Mouse (Mus musculus) midbrain, postnatal 0 days (tissue): ENCODE results near the gene Map4k1. TPM values are rescaled to one million over a fixed set of nuclear protein-coding genes. Genes with fewer than 3 reads are reported as not detected.

Experiments
- ATAC-seq: fragments of 200-750 bp; cut with Nextera tagmentation; 2 replicates; pipeline ENCODE4 v1.8.0; 2017; ENCODE audit warnings: moderate number of reproducible peaks, mild to moderate bottlenecking, moderate TSS enrichment, moderate library complexity; ENCODE audit not compliant: low FRiP score
- DNase-seq: peaks from one replicate; pipeline ENCODE4 v3.0.0-alpha.2; 2015; ENCODE audit warnings: low spot score
- H3K27ac ChIP-seq: fragments of 300-500 bp; sonication (generic); 2 replicates; pipeline ENCODE4 v1.5.1; 2014; ENCODE audit warnings: low read depth, mild to moderate bottlenecking, low read length, mixed read lengths
- H3K27me3 ChIP-seq: fragments of 300-500 bp; sonication (generic); 2 replicates; pipeline ENCODE4 v1.6.1; 2014; ENCODE audit warnings: low read length, control low read depth, mixed read lengths; ENCODE audit not compliant: insufficient read depth
- H3K36me3 ChIP-seq: fragments of 300-500 bp; sonication (generic); 2 replicates; pipeline ENCODE4 v1.6.1; 2014; ENCODE audit warnings: low read length, control low read depth, mixed read lengths; ENCODE audit not compliant: insufficient read depth
- H3K4me1 ChIP-seq: fragments of 300-500 bp; sonication (generic); 2 replicates; pipeline ENCODE4 v1.6.1; 2014; ENCODE audit warnings: mild to moderate bottlenecking, control low read depth, antibody characterized with exemption, low read length, mixed read lengths; ENCODE audit not compliant: insufficient read depth
- H3K4me2 ChIP-seq: fragments of 300-500 bp; sonication (generic); 2 replicates; pipeline ENCODE4 v1.6.1; 2014; ENCODE audit warnings: low read depth, mild to moderate bottlenecking, low read length, mixed read lengths; ENCODE audit not compliant: poor library complexity, severe bottlenecking
- H3K4me3 ChIP-seq: fragments of 300-500 bp; sonication (generic); 2 replicates; pipeline ENCODE4 v1.5.1; 2014; ENCODE audit warnings: low read depth, mild to moderate bottlenecking, low read length, moderate library complexity
- H3K9ac ChIP-seq: fragments of 300-500 bp; sonication (generic); replicated peaks from 2 replicates; pipeline ENCODE4 v1.6.1; 2014; ENCODE audit warnings: mild to moderate bottlenecking, low read length, moderate library complexity, mixed read lengths; ENCODE audit not compliant: poor library complexity, severe bottlenecking
- H3K9me3 ChIP-seq: fragments of 300-500 bp; sonication (generic); 2 replicates; pipeline ENCODE4 v1.6.1; 2016; ENCODE audit warnings: low read length, control low read depth
- CTCF ChIP-seq: IDR thresholded peaks from 2 replicates; pipeline ENCODE4 v1.5.1; 2016; ENCODE audit warnings: antibody characterized with exemption, mild to moderate bottlenecking
- WGBS: fragments of 180-500 bp; shearing (Covaris S2); extraction: QIAGEN DNeasy Blood & Tissue Kit; methylation state at CpG from one replicate; pipeline ENCODE4 v1.1.7; 2014; 5-methylcytosine and 5-hydroxymethylcytosine counted together
- polyA plus RNA-seq: library from polyadenylated mRNA; unstranded; fragments of >200 nt; fragmentation: Nextera tagmentation; extraction: Ambion mirVana; gene quantifications from 2 replicates; pipeline ENCODE4 v1.2.1, GENCODE M21; 2015
- total RNA-seq: library from RNA; depleted of rRNA; stranded (reverse); fragments of >200 nt; gene quantifications from 2 replicates; pipeline ENCODE4 v1.2.3, GENCODE M21; 2014

The Map4k1 gene
- total and polyA plus RNA-seq, 2 experiments from 2014 or later, result 17.4 to 18.2 TPM

- Histone ChIP-seq H3K4me3 (no peak overlapping the region), H3K9me3 (no peaks in the 10 kb centered on the region), H3K9ac (no peak overlapping the region), H3K27me3 (no peaks in the 10 kb centered on the region), H3K36me3 (peaks cover 36% of the 10 kb centered on the region), H3K27ac (no peak overlapping the region), H3K4me2 (no peak overlapping the region), H3K4me1 (no peaks in the 10 kb centered on the region)
- DNase-seq (no peak), ATAC-seq (no peak)
- TF ChIP-seq CTCF, result no peak
- WGBS, result 95% methylated on average over 9 of the region's 9 CpGs
Observed at GRCm38 (mm10) chr7:28977556-28977955, 4.3 kb upstream of the Map4k1 start.

GRCm38 (mm10) chr7:28982274-28983013 lies 594 bp downstream of the Map4k1 start:
- Histone ChIP-seq H3K9ac (peak overlapping the region; percentile 34; the same call in 1 of the 2 replicates), H3K9me3 (no peaks in the 10 kb centered on the region), H3K27ac (peak overlapping the region; percentile 76), H3K27me3 (no peaks in the 10 kb centered on the region), H3K4me1 (no peaks in the 10 kb centered on the region), H3K4me3 (peak overlapping the region; percentile 74), H3K36me3 (peaks cover 14% of the 10 kb centered on the region), H3K4me2 (peak overlapping the region; percentile 86)
- DNase-seq (no peak), ATAC-seq (peak; percentile 44)
- WGBS, result 16% methylated on average over 19 of the region's 19 CpGs
- no peak for TF ChIP-seq CTCF

- 76% methylated on average over 11 of the region's 11 CpGs for WGBS
- Histone ChIP-seq H3K27me3 (no peaks in the 10 kb centered on the region), H3K9ac (no peak overlapping the region), H3K9me3 (no peaks in the 10 kb centered on the region), H3K4me1 (no peaks in the 10 kb centered on the region), H3K36me3 (0 out of 2 replicates have a peak, but pooled peaks cover 7% of the 10 kb centered on the region), H3K27ac (no peak overlapping the region), H3K4me3 (no peak overlapping the region), H3K4me2 (no peak overlapping the region)
- ATAC-seq (no peak), DNase-seq (no peak)
- TF ChIP-seq CTCF, result no peak
Observed at GRCm38 (mm10) chr7:28983141-28983564, 1.3 kb downstream of the Map4k1 start.

- no peak for TF ChIP-seq CTCF
- WGBS, result 66% methylated on average over 4 of the region's 4 CpGs
- no peak for ATAC-seq
- Histone ChIP-seq H3K9me3 (no peaks in the 10 kb centered on the region), H3K27ac (no peak overlapping the region), H3K4me1 (no peaks in the 10 kb centered on the region), H3K9ac (no peak overlapping the region), H3K27me3 (no peaks in the 10 kb centered on the region), H3K4me2 (no peak overlapping the region), H3K36me3 (0 out of 2 replicates have a peak, but pooled peaks cover 1% of the 10 kb centered on the region), H3K4me3 (no peak overlapping the region)
- DNase-seq, result no peak
Observed at GRCm38 (mm10) chr7:28983849-28984248, 2.0 kb downstream of the Map4k1 start.

GRCm38 (mm10) chr7:28984452-28984851 lies 2.6 kb downstream of the Map4k1 start:
- Histone ChIP-seq H3K9me3 (no peaks in the 10 kb centered on the region), H3K27ac (no peak overlapping the region), H3K4me3 (no peak overlapping the region), H3K27me3 (no peaks in the 10 kb centered on the region), H3K4me2 (no peak overlapping the region), H3K4me1 (no peaks in the 10 kb centered on the region), H3K9ac (no peak overlapping the region), H3K36me3 (no peaks in the 10 kb centered on the region)
- no peak for DNase-seq
- TF ChIP-seq CTCF, result no peak
- WGBS, result 95% methylated on average over 1 of the region's 1 CpGs
- no peak for ATAC-seq

GRCm38 (mm10) chr7:28985207-28985606 lies 3.4 kb downstream of the Map4k1 start:
- Histone ChIP-seq H3K27me3 (no peaks in the 10 kb centered on the region), H3K27ac (no peak overlapping the region), H3K4me1 (no peaks in the 10 kb centered on the region), H3K4me2 (no peak overlapping the region), H3K9me3 (no peaks in the 10 kb centered on the region), H3K4me3 (no peak overlapping the region), H3K36me3 (no peaks in the 10 kb centered on the region), H3K9ac (no peak overlapping the region)
- ATAC-seq (no peak), DNase-seq (no peak)
- WGBS, result 88% methylated on average over 7 of the region's 7 CpGs
- no peak for TF ChIP-seq CTCF
